Mouse (Mus musculus) kidney, adult 9 months (tissue): ENCODE measurements at regions not wholly inside any gene's neighbourhood (a gene's known extent, or its start where the extent isn't known, plus 50 kb on each side); places are given as distances from the start of the nearest gene placed in this dataset.

Source experiments
- DNase-seq: peaks from one replicate; pipeline ENCODE4 v3.0.0; 2022

DNA sequence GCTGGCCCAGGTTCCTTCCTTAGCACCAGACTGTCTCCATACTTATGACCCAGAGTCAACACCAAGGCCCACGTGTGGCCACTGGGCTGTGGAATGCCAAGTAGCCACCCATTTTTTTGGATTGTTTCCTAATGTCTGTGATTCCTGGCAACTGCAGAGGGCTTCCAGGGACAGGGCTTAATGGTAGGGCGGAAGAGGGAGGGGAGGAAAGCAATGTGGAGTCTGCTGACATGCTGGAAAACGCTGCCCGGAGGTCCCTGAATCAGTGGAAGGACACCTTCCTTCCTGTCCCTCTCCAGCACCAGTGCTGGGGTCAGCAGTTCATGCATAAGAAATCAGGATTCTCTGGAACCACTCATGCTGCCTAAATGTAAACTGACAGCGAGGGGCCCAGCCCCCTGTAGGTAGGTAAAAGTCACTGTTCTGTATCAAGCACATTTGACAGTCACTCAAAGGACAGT lies 90.8 kb downstream of the Iyd start:
- DNase-seq, result peak; percentile 73

- peak; percentile 48 for DNase-seq
Observed at GRCm38 (mm10) chr10:3633871-3634496, 93.9 kb downstream of the Iyd start.

DNA sequence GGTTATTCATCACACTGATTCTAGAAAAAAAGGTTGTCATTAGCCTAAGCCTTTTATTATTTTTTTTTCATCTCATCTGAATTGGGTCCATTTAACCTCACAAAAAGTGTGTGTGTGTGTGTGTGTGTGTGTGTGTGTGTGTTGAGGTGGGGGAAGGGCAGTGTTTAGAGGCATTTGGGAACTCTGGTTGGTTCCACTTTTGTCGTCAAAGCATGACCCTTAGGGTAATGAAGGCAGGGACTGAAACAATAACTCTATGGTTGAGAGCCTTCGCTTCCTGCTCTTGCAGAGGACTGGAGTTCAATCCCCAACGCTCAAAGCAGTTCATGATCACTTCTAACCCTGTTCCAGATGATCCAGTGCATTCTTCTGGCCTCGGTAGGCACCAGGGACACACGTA lies 96.1 kb upstream of the Plekhg1 start:
- no peak for DNase-seq

DNA sequence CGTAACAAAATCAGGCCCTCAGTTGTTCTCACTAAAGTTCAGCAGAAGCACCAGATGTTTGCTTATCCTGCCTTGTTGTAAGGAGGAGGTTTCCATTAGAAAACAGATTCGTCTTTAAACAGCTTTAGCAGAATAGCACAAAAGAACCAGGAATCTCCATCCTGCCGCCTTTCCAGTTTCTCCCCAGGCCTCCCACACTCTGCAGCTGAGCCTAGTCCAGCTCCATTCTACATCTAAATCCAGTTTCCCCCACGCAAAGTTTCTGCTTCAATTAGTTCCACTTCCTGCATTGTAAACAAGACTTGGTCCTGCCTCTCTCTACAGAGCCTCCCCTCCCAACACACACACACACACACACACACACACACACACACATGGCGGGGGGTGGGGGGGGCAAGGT lies 95.1 kb upstream of the Plekhg1 start:
- no peak for DNase-seq

DNA sequence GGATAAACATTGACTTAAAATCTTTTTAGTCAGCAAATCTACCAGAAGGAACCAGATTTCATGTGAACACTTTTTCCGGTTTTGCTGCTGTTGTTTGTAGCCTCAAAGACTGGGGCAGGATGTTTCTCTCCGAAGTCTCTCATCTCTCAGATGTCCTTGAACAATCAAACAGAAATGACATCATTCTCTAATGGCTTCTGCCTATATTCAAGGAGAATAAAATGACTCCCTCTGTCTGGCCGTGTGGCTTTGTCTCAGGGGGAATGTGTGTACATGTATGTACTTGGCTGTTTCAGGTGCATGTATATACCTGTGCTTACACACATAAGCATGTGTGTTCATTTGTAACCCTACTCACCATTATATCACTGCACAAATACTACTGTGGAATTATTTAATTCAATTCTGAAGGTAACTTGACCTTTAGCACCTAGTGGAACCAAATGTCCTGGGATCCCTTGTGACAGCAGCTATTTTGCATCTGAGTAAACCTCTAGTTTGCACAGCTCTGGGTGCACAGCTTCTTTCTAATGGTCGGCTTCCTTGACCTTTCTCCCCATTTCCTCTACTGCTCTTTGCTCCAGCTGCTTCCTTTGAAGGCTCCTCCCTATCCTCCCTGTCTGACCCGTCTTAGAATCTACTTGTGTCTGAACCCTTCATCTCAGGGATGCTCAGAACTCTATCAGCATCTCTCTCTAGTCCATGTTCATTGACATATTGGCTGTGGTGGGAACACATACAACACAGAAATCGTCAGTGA lies 93.8 kb upstream of the Plekhg1 start:
- DNase-seq, result no peak

GRCm38 (mm10) chr10:3647811-3648731 lies 92.1 kb upstream of the Plekhg1 start:
- no peak for DNase-seq

GRCm38 (mm10) chr10:3649983-3650382 lies 90.2 kb upstream of the Plekhg1 start:
- DNase-seq, result no peak

DNA sequence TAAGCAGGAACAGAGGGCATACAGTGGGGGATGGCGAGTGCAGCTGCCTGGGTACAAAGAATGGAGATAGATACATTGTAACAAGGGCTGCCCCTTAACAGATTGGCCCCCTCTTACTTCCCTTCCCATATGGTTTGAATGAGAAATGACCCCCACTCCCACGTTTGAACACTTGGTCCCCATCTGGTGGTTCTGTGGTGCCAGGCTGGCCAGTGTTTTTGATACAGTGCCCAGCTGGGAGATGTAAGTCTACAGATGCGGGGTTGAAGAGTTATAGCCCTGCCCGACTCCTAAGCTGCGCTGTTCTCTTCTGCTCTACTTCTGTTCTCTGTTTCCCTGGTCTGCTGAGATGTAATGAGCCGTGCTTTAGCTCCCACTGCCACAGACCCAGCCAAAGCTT lies 89.6 kb upstream of the Plekhg1 start:
- no peak for DNase-seq

DNA sequence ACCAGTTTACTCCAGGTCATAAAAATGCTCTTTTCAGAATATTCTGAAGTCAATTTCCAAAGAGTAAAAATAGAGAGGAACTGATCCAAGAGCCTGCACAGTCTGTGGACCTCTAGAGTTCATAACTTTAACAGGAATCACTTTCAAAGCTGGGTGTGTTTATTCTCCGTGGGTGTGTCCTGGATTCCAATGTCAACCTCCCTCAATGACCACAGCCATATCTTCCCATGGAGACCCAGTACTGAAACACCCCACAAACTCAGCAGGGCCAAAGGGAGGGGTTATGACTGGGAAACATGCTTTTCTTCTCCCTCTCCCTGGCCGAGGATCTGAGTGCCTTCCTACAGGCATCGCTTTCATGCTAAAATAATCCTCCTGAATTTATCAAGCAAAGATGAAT lies 87.6 kb upstream of the Plekhg1 start:
- DNase-seq, result no peak

GRCm38 (mm10) chr10:3656081-3656480 lies 84.1 kb upstream of the Plekhg1 start:
- DNase-seq, result no peak

DNA sequence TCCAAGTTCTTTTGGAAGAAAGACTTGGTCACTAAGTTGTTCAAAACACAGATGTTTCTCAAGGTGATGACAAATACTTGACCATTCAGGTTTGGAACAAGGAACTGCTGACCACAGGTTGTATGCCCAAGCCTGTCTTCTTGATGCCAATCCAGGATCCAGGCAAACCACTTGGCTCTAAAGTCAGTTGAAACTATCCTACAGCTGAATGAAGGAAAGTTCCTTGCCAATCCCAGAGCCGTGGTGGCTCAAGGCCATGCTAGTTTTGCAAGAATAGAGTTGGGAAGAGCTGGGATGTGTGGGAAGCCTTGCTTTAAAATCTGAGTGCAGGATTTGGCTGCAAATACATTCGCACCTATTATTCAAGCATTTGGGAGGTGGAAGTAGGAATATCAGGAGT lies 78.0 kb upstream of the Plekhg1 start:
- DNase-seq, result peak; percentile 13

- peak; percentile 60 for DNase-seq
Observed at GRCm38 (mm10) chr10:3662571-3662970, 77.6 kb upstream of the Plekhg1 start.

DNA sequence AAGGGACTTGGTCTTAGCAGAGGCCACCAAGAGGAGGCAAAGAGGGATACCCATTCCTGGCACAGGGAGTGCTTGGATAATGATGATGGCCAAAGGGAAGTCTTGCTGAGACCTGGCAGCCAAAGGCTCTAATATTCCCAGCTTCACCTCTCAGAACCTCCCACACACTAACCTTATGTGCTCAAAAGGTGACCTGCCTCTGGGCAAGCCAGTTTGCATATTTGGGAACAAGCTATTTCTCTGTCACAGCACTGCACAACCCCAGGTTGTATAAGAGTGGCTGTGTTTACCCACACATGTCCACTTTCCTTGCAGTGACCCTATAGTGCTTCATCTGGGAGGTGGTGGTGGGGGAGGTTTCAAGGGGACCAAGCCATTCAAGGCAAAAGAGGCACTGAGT lies 76.9 kb upstream of the Plekhg1 start:
- peak; percentile 67 for DNase-seq

DNA sequence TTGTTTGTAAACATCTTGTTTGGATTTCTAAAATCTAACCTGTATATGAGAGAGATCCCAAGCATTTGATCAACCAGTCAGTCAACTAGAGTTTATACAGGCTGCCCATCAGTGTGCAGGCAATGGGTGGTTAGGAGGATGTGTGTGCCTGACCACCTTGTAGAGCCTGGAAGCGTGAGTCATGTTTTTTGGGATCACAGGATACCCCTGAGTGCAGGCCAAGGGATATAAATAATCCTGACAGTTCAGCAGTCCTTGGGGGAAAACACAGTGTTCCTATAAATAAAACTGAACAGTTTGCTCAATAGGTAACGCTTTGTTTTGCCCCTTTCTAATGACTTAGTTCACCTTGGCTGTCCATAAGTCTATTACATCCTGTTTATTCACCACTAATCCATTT lies 55.7 kb upstream of the Plekhg1 start:
- peak; percentile 41 for DNase-seq
